Mouse (Mus musculus) A20 (cell line): ENCODE data around the gene Ccdc182.

Experiments used
- DNase-seq: peaks from one replicate; pipeline ENCODE4 v3.0.0-alpha.2; 2011; ENCODE audit warnings: low read depth, low spot score

Ccdc182 gene

DNA sequence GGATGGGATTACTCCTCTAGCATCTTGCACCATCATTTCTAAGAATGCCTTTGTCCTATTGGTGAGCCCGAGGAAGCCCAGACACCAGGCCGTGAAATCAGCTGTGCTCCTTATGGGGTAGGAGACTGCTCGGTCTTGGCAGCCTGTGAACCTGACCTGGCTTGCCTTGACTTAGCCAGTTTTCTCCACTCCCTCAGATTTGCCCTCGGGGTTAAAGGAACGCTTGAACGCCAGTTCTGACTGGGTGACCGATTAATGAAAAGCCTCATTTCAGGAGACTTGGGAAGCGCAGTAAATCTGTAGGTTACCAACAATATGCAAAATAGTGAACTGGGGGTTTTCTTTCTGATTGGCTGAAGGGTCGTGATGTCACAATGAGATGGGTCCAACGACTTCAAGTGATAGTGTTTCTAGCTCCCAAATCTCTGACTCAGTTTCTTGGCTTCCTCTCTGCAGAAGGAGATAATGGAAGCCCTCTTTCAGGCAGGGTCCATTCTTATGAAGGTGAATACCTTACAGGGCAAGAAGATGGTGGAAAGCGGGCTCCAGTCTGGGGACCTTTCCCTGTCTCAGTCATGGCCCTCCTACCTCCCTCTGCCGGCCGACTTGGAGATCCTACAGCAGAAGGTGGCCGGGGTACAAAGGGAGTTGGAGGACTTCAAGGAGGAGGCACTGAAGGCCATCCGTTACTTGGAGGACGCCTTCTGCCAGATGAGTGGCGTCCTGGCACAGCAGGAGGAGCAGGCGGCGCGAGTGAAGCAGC, at the start of gene Ccdc182:
Ccdc182 (plus strand) TSS at position 428 of the 763 bp plus-strand sequence.
- no peak for DNase-seq

DNA sequence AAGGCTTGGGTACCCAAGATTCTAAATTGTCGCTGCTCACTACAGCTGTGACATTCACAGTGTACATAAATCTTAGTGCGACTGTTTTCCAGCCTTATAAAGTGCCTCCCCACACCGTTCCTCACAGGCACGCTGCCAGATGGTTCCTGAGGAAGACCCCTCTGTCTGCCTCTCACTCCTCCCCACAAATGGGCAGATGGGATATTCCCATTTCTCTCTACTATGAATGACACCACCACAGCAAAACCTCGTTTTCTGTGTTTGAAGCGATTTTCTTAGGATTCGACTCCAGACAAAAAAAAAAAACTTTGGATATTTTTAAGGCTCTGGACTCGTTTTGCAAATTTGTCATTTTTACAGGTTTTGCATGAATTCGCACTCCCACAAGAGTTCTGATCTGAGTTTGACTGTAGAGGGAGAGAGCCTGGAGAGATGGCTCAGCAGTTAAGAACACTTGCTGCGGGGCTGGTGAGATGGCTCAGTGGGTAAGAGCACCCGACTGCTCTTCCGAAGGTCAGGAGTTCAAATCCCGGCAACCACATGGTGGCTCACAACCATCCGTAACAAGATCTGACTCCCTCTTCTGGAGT, 48.2 kb upstream of the Ccdc182 start:
- no peak for DNase-seq

DNA sequence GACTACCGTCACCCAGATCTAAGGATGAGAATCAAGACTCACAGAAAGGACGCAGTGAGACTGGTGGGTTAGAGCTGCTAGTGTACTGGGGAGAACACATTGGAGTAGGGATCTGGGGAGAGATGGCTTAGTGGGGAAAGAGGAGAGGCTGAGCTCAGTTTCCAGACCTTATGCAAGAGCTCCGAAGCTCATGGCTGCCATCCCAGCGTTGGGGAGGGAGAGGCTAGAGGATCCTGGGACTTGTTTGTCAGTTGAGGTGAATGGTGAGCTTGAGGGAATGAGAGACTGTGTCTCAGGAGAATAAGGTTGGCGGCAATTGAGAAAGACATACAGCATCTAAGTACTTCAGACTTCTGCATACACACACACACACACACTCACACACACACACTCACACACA, 45.2 kb upstream of the Ccdc182 start:
- no peak for DNase-seq

DNA sequence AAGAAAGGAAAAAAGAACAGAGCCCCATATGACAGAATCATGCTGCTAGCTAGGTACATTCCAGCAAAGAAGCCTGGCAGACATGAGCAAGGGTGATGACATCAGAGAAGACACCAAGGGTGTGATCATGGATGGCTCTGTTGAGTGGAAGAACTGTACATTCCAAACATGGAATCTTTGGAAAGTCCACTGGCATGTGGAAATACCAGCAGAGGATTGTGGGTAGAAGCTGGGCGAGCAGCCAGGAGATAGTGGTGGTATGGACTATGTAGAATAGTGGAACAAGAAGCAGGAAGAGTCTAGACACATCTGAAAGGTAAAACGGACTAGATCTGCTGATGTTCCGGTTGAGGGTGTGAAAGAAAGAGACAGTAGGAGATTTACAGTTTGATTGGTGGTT, 43.3 kb upstream of the Ccdc182 start:
- no peak for DNase-seq

DNA sequence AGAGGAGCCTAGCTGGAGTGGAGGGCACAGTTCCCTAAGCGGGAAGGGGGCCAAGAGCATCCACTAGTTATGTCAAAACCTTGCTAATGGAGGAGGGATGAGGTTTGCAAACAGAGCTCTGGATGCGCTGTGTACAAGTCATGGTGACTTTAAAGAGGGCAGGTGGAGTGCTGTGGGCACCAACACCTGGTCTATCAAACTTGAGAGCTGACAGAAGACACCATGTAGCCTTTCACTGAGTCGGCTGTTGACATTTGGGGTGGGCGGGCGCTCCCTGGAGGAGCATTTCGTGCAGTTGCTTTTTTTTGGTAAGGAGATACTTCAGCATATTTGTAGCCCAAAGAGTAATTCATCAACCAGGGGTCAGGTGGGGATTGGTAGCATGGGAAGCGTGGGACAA, 42.6 kb upstream of the Ccdc182 start:
- no peak for DNase-seq

DNA sequence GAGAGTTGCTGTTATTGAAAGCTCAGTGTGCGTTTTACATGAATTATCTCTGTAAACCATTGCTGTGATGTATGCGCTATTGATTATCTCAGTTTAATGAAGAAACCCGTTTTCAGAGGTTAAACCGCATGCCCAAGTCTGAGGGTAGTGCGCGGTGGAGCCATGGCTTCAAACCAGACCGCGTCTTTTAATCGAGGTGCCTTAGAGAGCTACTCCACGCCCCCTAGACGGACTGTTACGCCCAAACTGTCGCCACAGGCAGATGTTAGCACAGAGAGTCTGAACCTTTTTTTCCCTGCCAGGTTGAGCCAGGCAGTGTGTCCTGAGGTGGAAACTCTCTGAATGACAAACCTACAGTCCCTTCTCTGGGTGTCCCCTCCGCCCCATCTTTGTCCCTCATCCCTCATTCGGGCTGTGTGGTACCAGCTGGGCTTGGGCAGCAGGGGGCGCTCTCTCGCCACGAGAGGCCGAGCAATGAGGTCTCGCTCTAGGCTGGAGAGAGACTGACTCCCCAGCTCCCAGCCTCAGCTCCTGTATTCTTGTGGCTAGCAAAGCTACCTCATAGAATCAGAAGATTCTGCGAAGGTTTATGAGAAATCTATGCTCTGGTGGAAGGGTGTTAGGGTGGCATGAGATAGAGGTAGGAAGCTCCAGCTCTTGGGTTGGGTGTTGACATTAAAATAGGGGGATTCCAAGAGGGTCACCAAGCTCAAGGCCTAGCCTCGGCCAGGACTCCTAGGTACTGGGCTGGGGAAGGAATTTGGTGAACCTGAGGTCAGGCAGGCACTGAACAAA, 41.7 kb upstream of the Ccdc182 start:
- DNase-seq: peak; percentile 61

DNA sequence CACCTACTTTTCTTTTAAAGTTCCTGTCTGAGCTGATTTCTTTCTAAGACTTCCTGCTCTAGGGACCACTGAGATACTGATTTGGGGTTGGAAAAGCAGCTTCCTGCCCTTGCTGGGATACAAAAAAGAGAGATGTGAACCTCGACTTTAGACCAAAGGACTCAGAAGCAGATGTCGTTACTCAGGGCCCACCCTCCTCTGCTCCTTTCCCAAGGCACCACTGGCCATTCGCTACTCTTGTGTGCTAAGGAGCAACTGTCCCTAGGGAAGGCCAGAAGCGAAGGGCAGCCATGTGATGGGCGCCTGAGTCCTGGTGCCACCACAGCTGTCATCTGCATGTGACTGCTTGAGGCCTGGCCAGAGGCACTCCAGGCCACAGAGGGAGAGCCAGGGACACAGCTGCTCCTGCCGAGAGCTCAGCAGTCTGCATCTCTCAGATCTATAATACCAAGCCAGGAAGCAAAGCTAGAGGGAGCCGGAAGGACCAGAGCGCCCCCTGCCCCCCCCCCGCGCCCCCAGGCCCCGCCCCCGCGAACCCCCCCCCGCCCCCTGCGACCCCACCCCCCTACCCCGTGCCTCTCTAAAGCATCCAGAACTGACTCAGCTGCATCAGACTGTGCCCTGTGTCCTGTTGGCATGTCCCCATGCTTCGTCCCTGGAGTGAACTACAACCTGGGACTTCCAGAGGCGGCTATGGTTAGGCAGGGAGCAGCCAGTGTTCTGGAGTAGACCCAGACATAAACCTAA, 40.9 kb upstream of the Ccdc182 start:
- no peak for DNase-seq

DNA sequence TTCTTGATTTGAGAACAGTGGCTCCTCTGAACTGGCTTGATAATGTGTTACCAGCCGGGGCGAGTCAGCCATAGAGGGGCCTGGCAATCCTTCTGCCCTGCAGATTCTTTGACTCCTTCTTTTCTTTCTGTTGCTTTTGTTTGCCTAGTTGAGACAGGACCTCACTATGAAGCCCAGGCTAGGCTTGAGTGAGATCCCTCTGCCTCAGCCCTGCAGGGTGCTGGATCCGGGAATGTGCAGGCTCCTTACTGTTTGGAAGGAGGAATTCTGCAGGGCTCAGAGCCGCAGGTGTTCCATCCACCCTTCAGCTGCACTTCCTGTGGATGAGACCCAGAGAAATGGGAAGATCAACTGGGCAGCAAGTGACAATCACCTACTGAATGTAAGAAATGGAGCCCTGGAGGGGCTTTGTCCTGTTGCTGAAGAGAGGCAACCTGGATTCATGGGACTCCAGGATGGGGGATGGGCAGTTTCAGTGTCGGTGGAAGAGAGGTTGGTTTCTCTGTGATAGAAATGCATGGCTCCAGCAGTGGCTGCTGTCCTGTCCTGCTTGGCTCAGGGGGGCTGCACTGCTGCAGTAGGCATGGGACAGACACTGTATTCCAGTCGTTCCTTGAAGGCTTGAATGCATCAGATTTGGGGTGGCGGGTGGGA, 40.2 kb upstream of the Ccdc182 start:
- DNase-seq: no peak

DNA sequence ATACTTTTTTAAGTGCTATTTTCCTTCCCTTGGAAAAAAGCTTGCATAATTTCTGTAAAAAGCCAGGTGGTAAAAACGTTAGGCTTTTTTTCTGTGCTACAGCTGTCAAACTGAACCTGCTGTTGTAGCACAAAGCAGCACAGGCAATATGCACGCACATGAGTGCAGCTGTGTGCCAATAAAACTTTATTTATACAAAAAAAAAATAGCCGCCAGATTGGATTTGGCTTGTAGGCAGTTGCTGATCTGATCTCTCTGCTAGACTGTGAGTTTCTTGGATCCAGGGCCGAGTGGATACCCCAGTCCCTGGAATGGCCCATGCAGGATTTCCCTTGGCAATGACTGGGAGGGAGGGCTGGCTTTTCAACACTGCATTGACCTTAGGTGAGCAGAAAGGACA, 36.2 kb upstream of the Ccdc182 start:
- no peak for DNase-seq

DNA sequence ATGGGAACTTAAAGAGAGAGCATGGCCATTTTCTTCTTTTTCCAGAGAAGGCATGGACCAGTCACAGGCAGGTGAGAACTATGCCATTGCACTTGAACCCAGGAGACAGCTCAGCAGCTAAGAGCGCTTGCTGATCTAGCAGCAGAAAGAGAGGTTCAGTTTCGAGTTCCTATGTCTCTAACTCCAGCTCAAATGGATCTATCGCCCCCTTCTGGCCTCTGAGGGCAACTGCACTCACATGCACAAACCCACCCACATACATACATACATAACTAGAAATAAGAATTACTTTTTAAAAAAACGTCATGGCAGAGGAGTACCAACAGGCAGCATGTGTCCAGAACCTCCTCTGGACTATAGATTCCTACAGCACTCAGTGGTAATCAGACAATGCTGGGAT, 35.6 kb upstream of the Ccdc182 start:
- peak; percentile 51 for DNase-seq

DNA sequence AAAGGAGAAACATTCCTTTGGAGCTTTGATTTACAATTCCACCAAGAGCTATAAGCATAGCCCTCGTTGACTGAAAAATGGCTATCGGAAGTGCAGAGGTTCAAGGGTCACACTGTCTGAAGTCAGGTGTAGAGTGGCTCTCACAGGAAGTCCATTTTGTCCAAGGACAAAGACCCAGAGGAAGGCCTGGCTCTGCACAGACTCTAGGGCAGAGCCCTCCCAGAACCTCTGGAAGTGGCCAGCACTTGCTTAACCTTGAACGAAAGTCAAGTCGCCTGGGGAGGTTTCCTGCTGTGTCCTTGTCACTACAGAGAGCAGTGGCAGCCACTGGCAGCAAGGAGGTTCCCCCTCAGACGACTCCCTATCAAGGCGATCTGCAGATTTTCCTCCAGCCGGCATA, 33.4 kb upstream of the Ccdc182 start:
- no peak for DNase-seq

DNA sequence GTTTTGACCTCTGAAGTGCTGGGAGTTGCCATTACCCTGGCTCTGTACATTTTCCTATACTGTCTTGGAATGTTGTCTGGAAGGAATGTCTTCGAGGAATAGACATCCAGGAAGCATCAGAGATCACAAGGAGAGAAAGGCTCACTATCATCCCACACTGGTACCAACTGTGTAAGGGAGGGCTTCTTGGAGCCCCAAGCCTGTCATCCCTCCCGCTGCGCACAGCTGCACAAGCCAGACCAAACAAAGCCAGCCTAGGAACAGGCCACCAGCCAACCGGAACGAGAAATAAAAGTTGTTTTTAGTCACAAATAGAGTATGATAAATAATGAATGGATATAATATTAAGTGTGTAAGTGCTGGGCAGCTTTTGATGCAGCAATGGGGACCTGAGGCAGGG, 29.0 kb upstream of the Ccdc182 start:
- DNase-seq: no peak

DNA sequence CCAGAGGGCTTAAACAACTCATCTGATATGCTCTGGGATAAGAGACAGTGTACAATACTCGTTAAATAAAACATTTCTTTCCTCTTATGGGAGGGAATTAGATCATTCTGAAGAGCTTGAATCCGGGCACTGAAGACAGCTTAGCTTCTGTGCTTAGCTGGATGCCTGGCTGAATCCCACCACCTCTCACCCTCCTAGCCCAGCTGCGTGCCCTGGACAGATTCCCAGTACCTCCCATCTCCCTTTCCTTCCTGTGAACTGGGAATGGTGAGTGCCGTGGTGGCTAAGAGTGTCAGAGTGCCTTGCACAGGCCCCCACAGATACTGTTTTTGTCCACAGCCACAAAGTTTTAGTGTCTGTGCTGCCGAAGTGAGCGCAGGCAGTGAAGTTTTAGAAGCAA, 27.5 kb upstream of the Ccdc182 start:
- DNase-seq: no peak

DNA sequence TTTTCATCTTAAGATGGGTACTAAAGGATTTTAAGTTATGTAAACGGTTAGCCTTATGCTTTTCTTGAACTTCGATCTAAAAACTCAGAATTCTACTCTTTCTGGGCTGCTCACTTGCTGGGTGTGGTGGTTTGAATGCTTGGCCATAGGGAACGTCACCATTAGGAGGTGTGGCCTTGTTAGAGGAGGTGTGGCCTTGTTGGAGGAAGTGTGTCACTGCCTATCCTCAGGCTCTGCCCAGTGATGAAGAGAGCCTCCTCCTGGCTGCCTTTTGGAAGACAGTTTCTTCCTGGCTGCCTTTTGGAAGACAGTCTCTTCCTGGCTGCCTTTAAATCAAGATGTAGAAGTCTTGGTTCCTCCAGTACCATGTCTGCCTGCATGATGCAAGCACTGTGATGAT, 22.0 kb upstream of the Ccdc182 start:
- no peak for DNase-seq

DNA sequence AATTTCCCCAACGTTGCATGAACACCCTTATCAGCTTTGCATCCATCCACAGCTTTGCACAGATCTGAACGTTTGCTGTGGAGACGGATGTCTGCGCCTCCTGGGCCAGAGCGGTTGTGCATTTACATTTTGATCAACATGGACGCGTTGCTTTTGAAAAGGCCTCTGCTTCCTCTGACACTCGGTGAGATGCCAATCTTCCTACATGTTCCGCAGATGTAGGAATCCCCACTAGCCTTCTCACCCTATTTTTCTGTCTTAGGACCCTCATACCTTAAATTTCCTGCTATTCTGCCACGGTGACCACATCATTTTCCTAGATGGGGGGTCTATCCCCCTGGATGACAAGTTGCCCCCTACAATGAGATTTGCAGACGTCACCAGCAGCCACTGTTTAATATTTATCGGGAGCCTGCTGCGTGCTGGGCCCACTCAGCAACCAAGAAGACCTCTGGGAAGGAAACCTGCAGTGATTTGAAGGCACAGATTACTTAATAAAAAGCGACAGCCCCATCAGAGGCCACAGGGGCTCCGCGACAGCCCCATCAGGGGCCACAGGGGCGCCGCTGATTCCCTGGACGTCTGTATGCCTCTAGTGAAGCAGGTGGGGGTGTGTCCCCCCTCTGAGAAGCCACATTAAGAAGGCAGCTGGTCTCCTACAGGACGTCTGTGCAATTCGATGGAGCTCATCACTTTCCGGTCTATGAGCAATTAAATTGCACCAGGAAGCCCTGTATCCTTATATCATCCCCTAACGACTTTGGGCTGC, 19.6 kb upstream of the Ccdc182 start:
- no peak for DNase-seq

DNA sequence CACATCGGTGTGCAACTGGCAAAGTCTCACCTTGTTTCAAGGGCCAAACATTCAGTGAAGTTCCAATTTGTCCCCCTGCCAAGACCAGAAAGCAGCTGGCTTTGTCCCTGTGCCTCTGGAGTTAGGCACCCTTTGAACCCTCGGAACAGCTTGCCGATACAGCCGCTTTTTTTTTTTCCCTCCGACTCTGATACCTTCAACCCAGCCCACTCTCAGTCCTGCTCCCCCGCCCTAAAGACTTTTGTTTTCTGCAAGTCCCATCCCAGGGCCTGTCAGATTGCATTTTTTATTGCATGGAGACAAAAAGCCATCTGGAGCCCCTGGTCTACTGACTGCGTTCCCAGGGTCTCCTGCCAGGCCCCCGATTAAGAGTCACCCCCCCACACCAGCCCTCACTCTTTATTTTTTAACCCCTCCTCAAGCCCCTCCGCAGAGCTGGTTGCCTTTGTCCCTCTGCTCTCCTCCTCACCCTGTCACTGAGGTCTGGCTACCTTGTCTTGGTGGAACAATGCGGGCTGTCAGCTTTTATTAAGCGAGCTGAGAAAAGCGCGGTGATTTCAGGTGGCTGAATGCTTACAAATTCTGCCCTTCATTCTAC, 18.9 kb upstream of the Ccdc182 start:
- DNase-seq: no peak

DNA sequence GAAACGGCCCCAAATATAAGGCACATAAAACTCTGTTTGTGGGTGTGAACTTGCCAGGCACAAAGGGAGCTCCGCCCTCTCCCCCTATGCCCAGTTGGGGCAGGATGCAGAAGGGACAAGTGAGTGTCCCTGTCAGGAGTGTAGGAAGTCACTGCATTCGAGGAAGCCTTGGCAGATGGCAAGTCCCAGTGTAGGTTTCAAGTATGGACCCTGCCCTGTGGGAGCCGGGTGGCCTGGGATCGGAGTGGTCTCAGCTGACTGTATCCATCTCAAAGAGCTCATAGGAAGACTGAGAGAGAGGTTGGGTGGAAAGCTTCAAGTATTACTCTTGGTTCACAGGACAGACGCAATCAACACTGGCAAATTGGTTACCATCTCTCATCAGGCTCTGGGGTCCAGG, 17.9 kb upstream of the Ccdc182 start:
- DNase-seq: no peak

DNA sequence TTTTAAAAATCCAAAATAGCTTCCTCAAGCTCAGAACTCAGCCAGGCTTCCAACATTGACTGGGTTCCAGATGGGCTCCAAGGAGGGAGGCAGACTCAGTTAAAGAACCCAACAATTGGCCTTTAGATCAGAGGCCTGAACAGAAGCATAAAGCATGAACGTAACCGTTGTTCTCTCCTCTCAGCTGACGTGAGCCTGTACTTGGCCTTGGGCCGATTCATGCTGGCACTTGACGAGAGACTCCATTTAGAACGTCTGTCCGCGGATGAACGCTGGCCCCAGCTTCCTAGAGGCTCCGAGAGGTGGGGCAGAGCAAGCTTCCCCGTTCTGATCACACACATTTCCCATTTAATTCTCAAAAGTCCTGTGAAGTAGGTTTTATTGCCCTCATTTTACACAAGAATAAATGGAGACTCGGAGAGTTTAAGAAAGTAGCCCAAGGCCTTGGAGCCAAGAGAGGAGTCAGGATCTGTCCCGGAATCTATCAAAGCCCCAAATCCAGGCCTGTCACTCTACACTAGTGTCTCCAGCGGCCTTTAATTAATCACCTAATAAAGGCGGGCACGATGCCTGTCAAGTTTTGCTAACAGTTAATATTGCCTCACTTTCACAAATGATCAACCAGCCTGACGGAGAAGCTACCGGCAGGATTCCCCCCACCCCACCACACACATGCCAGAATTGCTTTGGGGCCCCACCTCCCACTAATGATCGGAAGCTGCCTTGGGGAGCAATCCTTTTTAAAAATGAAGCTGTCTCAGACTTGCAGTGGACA, 17.1 kb upstream of the Ccdc182 start:
- no peak for DNase-seq

DNA sequence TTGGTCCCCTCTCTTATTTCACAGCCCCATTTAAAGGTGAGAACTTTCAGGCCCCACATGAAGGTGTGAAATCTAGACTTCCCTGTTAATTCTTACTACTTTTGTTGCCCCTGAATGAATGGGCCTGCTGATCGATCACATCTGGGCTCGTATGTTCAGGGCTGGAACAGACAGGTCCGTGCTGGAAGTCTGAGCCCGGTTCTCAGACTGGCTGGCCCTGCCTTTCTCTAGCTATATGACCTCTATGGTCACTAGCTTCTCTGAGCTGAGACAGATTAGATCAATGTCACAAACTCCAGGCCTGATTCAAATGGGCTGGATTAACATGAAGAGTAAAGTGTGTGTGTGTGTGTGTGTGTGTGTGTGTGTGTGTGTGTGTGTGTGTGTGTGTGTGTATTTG, 14.9 kb upstream of the Ccdc182 start:
- no peak for DNase-seq

DNA sequence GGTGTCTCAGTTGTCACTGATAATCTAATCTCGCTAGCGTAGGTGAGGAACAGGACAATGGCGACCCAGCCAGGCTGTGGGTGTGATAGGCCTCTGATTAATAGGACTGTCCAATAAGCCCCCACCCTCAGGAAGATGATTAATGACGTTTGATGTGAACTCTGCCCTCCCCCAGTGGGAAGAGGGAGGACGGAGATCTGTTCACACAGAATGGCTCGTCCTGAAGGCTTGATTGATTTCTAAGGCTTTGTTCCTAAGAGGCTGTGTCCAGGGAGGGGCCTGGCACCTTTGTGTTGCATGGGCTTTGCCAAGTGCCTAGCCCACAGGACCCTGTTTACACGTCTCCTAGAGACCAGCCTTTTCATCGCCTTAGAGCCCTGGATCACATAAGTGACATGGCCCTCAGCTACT, 13.4 kb upstream of the Ccdc182 start:
- DNase-seq: no peak
